Mouse (Mus musculus): ENCODE data around the gene Baz1a.
A peak's percentile ranks its signal among the peaks of the same experiment; 100 is the strongest.
"Not testable (repeated sequence)": the region's sequence is repeated elsewhere in the genome, so short reads cannot be mapped to it uniquely, and the experiment has no call there.

Baz1a gene

DNA sequence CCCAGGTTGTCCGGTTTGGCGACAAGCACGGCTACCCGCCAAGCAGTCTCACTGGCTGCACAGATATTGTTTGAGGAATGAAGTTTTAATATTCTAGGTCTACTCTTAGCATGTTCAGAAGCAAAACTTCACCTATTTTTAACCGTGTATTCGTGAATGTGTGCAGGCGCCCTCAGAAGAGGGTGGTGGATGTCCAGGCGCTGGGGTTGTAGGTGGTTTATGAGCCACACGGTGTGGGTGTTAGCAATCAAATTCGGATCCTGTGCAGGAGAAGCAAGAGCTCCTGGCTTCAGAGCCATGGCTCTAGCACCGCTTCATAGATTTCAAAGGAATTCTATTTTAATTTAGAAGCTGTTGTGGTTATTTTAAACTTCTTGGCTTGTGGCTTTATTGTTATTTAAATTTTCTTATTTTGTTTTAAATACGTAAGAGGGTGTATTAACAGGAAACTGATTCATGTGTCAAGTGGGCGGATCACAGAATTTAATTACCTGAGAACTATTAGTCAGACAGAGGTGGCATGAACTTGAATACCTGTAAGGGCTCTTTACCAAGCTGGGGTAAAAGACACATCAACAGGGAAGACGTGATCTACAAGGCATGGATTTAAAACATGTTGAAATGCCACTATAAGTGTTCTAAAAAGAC is 6.7 kb downstream of the Baz1a start:
- no peak for DNase-seq (ENCODE audit: low spot score in 2 of 2)

DNA sequence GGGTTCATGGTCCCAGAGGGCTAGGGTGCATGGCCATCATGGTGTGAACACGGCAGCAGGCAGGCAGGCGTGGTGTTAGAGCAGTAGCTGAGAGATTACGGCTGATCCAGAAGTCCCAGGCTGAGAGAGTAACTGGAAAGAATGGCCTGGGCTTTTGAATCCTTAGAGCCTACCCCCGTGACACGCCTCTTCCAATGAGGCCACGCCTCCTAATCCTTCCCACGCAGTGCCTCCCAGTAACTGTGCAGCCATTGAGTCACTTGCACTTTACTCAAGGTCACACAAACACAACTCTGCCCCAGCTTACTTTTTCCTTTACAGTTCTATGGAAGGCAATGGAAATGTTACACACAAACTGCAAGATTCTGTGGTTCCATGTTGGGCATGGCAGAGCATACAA is 8.1 kb downstream of the Baz1a start:
- DNase-seq (ENCODE audit: low spot score in 2 of 2): no peak

DNA sequence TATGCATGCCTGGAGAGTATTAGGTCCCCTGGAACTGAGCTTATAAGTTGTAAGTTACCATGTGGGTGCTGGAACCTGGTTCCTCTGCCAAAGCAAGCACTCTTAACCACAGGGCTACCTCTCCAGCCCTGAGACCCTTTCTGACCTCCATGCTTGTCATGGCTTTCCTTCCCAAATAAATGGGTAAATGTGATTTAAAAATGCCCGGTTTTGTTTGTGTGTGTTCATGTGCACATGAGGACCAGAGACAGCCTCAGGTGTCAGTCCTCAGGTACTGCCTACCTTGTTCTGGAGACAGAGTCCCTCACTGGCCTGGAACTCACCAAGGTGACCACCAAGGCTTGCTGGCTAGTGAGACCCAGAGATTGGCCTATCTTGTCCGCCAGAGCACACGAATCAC is 9.8 kb downstream of the Baz1a start:
- DNase-seq (ENCODE audit: low spot score in 2 of 2): no peak

DNA sequence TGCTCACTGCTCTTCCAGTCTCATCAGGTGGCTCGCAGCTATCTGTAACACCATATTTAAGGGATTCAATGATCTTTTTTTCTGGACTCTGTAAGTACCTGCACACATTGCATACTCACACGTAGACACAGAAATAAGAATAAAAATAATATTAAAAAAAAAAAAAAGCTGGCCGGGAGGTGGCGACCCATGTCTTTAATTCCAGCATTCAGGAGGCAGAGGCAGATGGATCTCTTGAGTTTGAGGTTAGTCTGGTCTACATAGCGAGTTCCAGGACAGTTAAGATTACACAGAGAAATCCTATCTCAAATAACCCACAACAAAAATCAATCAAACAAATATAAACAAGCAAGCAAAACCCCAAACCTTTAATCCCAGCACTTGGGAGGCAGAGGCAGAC is 10.3 kb downstream of the Baz1a start:
- DNase-seq (ENCODE audit: low spot score in 2 of 2): no peak

DNA sequence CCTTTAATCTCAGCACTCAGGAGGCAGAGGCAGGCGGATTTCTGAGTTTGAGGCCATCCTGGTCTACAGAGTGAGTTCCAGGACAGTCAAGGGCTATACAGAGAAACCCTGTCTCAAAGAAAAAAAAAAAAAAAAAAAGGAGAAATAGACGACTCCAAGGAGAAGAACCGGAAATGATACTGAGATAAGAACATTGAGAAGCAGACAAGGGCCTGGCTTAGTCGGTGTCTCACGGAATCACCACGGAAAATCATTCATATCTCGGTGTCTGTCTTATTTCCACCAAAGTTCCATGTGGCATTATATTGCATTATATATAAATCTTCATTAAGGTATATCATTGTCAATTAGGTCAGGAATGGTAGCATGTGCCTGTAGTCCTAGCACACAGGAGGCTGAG is 11.6 kb downstream of the Baz1a start:
- DNase-seq (ENCODE audit: low spot score in 2 of 2): not testable (repeated sequence)

DNA sequence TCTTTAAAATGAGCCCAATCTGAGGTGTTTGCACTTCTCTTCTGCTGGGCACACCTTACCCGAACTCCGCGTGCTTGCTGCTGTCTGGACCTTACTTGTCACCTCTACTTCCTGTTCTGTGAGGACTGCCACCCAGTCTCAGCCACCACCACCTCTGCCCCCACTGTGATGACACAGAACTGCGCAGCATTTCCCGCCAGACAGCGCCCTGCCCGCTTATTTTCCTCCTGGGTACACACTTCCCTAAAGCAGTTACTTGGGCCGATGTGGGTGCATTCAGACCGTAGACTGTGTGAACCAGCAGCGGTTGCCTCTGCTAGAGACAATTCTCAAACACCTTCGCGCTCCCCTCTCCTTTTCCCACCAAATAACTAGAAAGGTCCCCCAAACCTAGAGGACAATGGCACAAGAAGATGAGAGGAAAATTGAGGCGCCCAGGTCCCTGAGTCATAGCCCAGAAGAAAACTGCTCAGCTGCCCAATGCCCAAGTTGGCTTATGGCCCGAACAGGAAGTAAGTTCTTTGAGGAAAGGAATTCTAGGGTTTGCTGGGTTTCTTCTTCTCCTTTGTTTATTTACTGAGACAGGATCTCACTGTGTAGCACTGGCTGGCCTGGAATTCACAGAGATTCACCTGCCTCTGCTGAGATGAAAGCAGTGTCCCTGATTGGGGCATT is 15.0 kb downstream of the Baz1a start:
- peak; percentile 92 to 93 for DNase-seq (ENCODE audit: low spot score in 2 of 2)

DNA sequence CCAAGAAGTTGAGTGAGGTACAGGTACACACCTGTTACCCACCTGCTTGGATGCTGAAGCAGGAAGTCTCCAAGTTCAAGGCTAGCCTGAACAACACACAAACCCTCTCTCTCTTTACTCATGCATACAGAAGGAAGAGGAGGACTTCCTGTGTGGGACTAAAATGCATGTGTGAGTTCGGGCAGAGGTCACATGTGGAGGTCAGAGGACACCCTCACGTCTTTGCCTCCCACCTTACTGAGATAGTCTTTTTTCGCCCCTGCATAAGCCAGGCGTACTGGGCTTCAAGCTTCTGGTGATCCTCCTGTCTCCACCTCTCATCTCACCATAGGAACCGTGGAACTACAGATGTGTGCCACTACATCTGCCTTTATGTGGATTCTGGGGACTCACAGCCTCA is 15.7 kb downstream of the Baz1a start:
- DNase-seq (ENCODE audit: low spot score in 2 of 2): peak; percentile 32 to 36

DNA sequence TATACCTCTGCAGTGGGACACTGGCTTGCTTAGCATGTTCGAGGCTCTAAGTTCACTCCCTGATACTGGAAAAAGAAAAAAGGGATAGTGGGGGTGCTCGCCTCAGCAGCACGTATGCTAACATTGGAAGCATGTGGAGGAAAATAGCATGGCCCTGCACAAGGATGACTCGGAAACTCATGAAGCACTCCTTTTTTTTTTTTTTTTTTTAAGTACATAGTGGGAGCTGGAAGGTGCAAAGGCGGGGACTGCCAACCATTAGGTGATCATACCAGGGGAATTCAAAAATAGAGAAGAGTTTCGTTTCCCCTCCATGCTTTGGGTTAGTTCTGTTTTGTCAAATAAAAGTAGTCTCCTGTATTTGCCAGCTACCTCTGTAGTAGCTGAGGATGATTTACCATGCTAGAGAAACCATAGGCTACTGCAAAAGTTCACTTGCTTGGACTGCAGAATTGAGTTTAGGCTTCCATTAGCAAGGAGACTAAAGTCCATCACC is 17.1 kb downstream of the Baz1a start:
- DNase-seq (ENCODE audit: low spot score in 2 of 2): peak; percentile 62 to 72

DNA sequence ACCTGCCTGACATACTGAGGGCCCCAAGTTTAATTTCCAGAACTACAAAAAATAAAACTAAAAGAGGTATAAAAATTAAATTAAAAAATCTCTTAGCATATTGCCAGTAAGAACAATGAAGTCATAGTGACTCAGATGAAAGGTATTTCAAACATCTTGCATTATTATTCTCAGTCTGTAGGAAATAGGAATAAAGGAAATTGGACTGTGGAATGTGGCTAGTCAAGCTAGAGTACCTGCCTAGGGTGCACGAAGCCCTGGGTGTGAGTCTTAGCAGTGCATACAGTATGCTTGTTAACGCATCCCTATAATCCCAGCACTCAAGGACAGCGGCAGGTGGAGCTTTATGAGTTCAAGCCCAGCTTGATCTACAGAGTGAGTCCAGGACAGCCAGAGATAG is 18.2 kb downstream of the Baz1a start:
- no peak for DNase-seq (ENCODE audit: low spot score in 2 of 2)

DNA sequence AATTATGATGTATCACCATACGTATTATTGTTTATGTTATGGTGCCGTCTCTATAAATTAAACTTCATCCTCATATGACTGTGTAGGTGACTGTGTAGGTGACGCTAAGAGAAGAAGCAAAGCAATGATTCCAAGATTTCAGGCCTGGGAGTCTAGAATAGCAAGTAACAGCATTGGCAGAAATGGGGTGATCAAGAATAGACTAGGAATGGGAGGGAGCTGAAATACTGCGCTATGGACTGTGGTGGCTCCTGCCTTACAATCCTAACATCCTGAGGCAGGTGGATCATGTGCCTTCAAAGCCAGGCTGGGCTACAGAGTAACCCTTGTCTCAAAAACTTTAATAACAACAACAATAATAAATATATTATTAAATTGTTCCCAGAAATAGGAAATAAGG is 19.7 kb downstream of the Baz1a start:
- DNase-seq (ENCODE audit: low spot score in 2 of 2): no peak

DNA sequence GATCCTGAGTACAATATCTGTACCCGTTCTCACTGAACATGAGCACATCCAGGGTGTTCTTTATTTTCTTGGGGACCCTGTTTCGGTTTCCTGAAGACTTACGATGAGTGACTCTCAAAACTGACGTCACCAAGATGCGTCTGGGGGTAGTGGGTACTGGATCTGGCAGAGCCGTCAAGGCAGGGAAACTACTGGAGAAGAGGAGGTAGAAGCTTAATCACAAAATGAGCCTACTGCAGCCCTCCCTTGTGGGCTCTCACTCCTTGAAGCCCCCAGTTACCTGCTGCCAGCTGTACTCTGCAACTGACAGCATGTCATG is 20.1 kb downstream of the Baz1a start:
- no peak for DNase-seq (ENCODE audit: low spot score in 2 of 2)

DNA sequence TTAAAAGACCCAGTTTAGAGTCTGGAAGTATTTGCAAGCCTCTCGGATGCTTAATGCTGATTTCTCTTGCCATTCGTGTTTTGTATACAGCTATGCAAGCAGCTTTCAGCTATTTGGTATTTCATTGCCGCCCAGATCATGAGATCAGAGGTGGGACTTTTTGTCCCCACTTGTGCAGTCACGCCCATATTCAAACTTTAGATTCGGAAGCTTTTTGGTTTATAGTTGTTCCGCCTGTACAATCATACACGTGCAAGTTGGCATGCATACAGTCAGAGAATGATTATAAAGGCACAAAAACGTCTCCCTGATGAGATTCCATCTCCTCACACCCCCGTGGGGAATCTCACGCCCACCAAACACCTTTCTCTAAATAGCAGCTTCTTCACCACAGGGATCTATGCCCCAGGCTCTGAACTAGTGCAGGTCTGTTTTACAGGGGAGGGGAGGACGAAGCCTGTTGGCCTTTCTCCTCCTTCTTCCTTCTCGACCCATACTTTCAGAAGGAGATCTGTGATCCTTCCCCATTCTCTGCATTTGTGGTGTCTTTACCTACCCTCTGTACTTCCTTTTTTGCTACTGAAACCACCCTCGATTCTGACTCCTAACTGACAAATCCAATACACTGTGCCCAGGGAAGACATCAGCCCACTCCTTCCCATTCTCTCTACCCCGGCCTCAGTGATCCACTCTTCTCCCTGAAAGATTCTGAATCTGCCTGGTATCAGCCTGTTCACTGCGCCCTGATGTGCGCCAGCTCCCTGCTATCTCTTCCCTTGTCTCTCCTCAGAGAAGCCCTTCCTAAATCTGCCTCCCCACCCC is 20.7 kb downstream of the Baz1a start:
- peak; percentile 45 to 47 for DNase-seq (ENCODE audit: low spot score in 2 of 2)

DNA sequence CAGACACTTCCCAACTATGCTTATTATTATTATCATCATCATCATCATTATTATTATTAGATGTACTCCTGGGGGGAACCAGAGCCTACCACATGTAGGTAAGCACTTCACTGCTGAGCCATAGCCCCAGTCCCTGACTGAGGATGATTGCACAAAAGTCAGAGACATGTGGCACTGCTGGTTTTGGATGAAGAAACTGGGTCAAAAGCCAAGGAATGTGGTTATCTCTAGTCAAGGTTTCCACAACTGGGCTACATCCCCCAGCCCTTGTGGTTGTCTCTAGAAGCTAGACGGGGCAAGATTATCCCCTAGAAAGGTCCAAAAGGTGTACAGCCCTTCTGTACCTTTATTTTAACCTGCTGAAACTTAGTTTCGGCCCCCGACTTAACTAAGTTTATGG is 21.3 kb downstream of the Baz1a start:
- DNase-seq (ENCODE audit: low spot score in 2 of 2): no peak

DNA sequence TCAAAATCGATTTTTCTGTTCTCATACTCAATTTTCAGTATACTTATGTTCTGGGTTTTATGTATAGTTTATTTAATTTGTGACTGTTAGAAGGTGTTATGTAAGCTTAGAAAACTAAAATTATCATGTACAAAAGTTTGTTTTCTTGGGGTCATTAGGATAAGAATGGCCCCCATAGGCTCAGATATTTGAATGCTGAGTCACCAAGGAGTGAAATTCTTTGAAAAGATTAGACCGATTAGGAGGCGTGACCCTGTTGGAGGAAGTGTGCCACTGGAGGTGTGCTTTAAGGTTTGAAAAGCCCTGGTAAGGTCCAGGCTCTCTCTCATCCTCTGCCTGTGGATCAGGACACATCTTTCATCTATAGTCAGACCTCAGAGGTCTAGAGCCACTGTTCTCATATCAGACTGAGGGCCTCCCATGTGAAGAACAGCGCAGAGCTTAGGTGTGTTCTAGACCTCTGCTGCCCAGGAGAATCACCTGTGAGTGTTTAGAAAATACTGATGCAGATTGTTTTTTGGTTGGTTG is 25.8 kb downstream of the Baz1a start:
- no peak for DNase-seq (ENCODE audit: low spot score in 2 of 2)

DNA sequence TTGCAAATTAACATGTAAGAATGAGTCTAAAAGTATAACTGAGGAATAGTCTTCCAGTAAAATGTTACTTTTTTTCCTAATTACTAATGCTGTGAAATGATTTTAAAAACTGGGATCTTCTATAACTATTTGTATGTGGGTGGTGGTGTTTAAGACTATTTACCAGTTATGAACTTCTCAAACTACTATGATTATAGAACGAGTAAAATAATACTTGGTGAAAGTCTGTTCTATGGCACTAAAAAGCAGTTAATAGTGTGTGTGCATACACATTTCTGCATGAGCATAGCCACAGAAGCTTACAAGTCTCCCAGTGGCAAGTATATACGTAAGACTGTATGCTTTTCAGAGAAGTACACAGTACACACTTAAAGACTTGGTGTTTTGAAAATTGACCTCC is 27.0 kb downstream of the Baz1a start:
- no peak for DNase-seq (ENCODE audit: low spot score in 2 of 2)

DNA sequence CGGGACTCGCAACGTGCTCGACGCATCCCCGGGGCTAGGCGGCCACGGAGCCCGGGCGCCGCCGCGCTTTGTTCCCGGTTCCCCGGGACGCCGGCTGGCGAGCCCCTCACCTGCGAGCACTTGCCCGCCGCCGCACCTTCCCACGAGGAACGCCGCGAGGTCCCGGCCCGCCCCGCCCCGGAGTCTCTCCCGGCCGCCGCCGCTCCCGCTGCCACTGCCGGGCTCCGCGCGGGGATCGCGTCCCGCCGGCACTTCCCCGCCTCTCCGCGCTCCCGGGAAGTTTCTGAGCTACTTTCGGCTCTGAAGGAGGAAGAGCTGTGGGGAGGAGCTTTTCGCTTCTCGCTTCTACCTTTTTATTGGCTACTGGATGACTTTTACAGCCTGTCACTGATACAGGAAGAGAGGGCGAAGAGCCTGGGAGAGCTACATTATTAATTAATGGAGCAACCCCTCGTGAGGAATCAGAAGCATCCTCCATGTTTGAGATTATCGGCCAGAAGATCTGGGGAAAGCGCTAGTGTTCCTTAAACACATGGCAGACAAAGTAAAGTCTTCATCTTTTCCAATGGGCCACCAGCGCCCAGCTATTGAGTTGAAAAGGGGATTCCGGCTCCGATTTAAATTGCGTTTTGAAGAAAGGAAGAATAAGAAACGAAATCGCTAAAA is 28.0 kb downstream of the Baz1a start, which contains the start of gene Gm20403:
Gene Gm20403 (minus strand): TSS at position 478 of the 666 bp plus-strand sequence.
- DNase-seq (ENCODE audit: low spot score in 2 of 2): peak; percentile 75 to 82

DNA sequence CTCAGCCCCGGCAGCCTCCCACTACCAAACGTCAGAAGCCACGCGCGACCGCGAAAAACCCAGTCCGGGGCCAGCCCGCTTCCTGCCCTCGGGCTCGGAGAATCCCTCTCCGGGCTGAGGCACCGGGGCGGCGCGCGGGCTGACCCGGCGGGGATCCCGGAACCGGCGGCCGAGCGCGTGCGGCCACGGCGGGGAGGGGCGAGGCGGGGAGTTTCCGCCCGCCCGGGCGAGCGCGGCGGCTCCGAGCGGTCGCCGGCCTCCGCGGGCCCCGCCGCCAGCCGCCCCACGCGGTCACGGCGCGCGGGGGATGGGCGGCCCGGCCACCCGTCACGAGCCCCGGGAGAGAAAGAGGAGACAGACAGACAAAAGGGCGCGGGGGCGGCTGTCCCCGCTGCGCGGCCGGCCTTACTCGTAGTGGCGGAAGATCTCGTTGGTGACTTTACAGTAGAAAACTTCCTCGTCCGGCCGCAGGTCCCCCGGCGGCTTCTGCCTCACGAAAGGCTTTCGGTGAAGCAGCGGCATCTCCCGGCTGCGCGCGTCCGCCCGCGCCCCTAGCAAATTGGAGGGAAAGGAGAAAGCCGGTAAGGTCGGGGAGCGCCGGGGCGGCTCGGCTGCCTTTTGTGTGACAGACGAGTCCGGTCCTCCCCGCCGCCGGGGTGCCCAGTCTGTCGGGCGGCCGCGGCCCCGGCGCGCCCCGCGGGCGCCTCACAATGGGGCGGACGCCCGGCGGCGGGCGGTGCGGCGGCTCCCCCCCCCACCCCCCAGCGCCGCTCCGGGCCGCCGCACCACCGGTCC is 28.7 kb downstream of the Baz1a start:
- DNase-seq (ENCODE audit: low spot score in 2 of 2): peak; percentile 68 to 71

DNA sequence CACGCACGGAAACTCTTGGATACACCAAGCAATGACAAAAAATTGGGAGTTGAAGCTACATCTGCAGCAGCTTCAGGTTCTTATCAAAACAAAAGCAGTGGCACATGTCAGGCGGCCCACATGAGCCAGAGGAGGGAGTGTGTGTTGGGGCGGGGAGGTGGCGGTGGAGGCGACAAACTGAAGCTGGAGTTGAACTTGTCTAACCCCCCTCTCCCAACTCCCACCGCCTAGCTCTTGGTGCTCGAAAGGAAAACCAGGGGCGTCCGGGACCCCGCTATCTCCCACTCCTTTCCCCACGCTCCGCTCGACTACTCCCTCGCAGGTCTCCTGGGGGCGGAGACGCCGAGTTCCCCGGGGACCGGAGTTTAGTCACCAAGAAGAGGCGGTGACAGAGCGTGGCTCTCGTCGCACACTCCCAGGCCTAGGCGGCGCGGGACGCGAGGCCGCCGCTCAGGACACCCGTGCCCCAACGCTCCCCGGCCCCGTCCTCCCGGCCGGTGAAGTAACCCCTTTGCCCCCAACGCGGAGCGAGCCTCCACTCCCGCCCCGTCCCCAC is 29.4 kb downstream of the Baz1a start:
- DNase-seq (ENCODE audit: low spot score in 2 of 2): peak; percentile 82 to 85

DNA sequence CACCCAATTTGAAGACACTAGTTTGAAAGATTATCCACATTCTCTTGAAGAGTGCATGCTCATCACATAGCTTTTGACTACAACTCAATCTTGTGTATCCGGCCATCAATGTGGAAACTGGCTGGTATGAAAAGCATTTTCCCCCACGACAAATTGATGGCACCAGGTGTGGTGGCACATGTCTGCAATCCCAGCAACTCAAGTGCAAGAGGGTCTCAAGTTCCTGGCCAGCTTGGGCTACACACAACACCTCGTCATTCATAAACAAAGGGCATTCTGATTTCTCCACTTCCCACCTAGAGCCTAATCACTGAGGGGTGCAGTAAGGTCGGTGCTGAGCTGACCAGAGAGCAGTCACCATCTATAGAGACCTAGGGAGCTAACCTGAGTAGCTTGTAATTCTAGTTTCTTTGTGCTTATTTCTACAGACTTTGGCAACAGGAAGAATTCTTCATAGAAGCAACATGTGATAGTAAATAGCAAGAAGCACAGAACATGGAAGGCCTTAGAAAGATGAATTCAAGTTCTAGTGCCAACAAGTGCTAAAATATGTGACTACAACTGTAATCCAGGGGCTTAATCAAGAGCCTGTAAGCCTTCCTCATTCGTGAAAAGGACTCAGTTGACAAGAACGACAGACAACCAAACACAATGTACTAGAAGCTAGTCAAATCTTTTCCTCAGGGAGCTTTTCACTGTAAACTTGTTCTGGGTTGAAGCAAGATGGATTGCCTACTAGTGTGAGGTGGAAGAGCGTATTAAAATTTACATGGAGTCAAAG is 31.0 kb downstream of the Baz1a start:
- no peak for DNase-seq (ENCODE audit: low spot score in 2 of 2)

DNA sequence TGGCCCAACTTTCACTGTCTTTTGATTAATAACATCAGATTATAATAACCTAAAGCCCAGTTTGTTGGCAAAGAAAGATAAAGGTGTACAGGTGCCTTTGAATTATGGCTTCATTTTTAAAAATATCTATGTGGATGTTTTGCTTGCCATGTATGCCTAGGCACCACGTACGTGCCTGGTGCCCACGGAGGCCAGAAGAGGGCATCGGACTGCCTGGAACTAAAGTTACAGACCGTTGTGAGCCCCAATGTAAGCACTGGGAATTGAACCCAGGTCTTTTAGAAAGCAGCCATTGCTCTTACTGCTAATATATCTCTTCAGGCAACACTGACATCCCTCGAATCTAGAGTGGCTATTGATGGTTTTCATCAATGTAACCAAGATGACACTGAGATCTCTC is 32.2 kb downstream of the Baz1a start:
- DNase-seq (ENCODE audit: low spot score in 2 of 2): no peak

All from spleen, postnatal 36 days (tissue).